Mouse (Mus musculus) heart, postnatal 0 days (tissue): ENCODE data around the gene Map3k10.

ENCODE experiments used
- CTCF ChIP-seq: IDR thresholded peaks from 2 replicates; pipeline ENCODE4 v1.5.1; 2016; ENCODE audit warnings: antibody characterized with exemption, control low read depth, low read depth
- EP300 ChIP-seq: IDR thresholded peaks from 2 replicates; pipeline ENCODE4 v1.6.1; 2016; ENCODE audit warnings: antibody characterized with exemption, low read depth

GRCm38 (mm10) chr7:27687043-27687442 lies 12.6 kb upstream of the Map3k10 start:
- TF ChIP-seq CTCF = no peak
- no peak for TF ChIP-seq EP300
